Mouse (Mus musculus): Measurements from ENCODE around the gene Osbpl6.

GRCm38 (mm10) chr2:76511281-76511721, 105.0 kb downstream of the Osbpl6 start:
- TF ChIP-seq CTCF (IDR thresholded peaks at IDR 0.05; ENCODE audit: extremely low read depth, insufficient read depth, insufficient read length, insufficient replicate concordance) (no peak), POLR2A (IDR thresholded peaks at IDR 0.05; ENCODE audit: low read depth, low read length) (no peak)

All from spleen, adult 2 months (tissue).